Mouse (Mus musculus): ENCODE data around the gene Swap70.

GRCm38 (mm10) chr7:110259966-110260711 lies 38.6 kb downstream of the Swap70 start:
- TF ChIP-seq GATA1 (IDR thresholded peaks at IDR 0.05; ENCODE audit: borderline replicate concordance, low read length) (no peak), FLI1 (IDR thresholded peaks at IDR 0.05; ENCODE audit: low read length) (no peak)

Measured in megakaryocyte, embryonic 14.5 days (primary cell).